ENCODE assay signal across 8 mouse cellular contexts in genomic region chr1:160792156-160792685, GRCm38 (mm10). TPM values are rescaled to one million over a fixed set of nuclear protein-coding genes. Genes with fewer than 3 reads are reported as not detected.
DNase-seq lines count a peak whose midpoint lies in the region; ATAC-seq and TF ChIP-seq lines count a peak whose summit lies in the region.

No protein-coding gene starts in this region.

- WGBS in forebrain, embryonic 15.5 days = 1% methylated on average over 48 of the region's 51 CpGs
- under 1% methylated on average over 48 of the region's 51 CpGs for WGBS in intestine, embryonic 16.5 days
- 0% methylated on average over 48 of the region's 51 CpGs for WGBS in limb, embryonic 12.5 days
- WGBS in midbrain, embryonic 10.5 days = under 1% methylated on average over 51 of the region's 51 CpGs
- under 1% methylated on average over 36 of the region's 51 CpGs for WGBS in stomach, embryonic 14.5 days

- peak overlapping the region; percentile 93 for H3K4me2 ChIP-seq in forebrain, embryonic 15.5 days (replicated peaks)
- peak overlapping the region; percentile 77 for H3K4me2 ChIP-seq in intestine, embryonic 16.5 days (ENCODE audit: low read depth, low read length)
- H3K4me2 ChIP-seq in limb, embryonic 12.5 days = peak overlapping the region; percentile 96
- H3K4me2 ChIP-seq in stomach, embryonic 14.5 days (replicated peaks; ENCODE audit: low read depth, low read length) = peak overlapping the region; percentile 95

- no peaks in the 10 kb centered on the region for H3K36me3 ChIP-seq in forebrain, embryonic 15.5 days
- no peaks in the 10 kb centered on the region for H3K36me3 ChIP-seq in intestine, embryonic 16.5 days (ENCODE audit: control insufficient read depth, insufficient read depth, low read length)
- no peaks in the 10 kb centered on the region for H3K36me3 ChIP-seq in limb, embryonic 12.5 days
- H3K36me3 ChIP-seq in midbrain, embryonic 10.5 days = no peaks in the 10 kb centered on the region
- H3K36me3 ChIP-seq in stomach, embryonic 14.5 days (ENCODE audit: control insufficient read depth, insufficient read depth, low read length) = no peaks in the 10 kb centered on the region

- no peak for TF ChIP-seq CTCF in brain, embryonic 14.5 days (IDR thresholded peaks at IDR 0.05; ENCODE audit: borderline replicate concordance, extremely low read depth, insufficient read depth, insufficient read length)

- H3K4me3 ChIP-seq in forebrain, embryonic 15.5 days = peak overlapping the region; percentile 78
- H3K4me3 ChIP-seq in intestine, embryonic 16.5 days (ENCODE audit: low read length) = peak overlapping the region; percentile 91
- peak overlapping the region; percentile 89 for H3K4me3 ChIP-seq in limb, embryonic 12.5 days (replicated peaks)
- H3K4me3 ChIP-seq in midbrain, embryonic 10.5 days = peak overlapping the region; percentile 87
- peak overlapping the region; percentile 93 for H3K4me3 ChIP-seq in stomach, embryonic 14.5 days (ENCODE audit: low read depth, low read length)

- peak; percentile 12 to 45 for DNase-seq in left cerebral cortex, adult 18-20 months (ENCODE audit: low spot score in 2 of 2)
- DNase-seq in left cerebral cortex, adult 11 months (ENCODE audit: low spot score) = no peak
- DNase-seq in brain, embryonic 14.5 days (ENCODE audit: low read depth) = peak; percentile 52
- DNase-seq in midbrain, embryonic 10.5 days (ENCODE audit: low spot score) = peak; percentile 55

- no peaks in the 10 kb centered on the region for H3K27me3 ChIP-seq in forebrain, embryonic 15.5 days
- no peaks in the 10 kb centered on the region for H3K27me3 ChIP-seq in intestine, embryonic 16.5 days (replicated peaks; ENCODE audit: control insufficient read depth, insufficient read depth, low read length)
- no peaks in the 10 kb centered on the region for H3K27me3 ChIP-seq in limb, embryonic 12.5 days
- peaks cover 10% of the 10 kb centered on the region for H3K27me3 ChIP-seq in midbrain, embryonic 10.5 days (ENCODE audit: low read depth, poor library complexity, severe bottlenecking)
- H3K27me3 ChIP-seq in stomach, embryonic 14.5 days (ENCODE audit: control insufficient read depth, insufficient read depth, low read length) = no peaks in the 10 kb centered on the region

- peaks cover 9% of the 10 kb centered on the region for H3K4me1 ChIP-seq in forebrain, embryonic 15.5 days
- no peaks in the 10 kb centered on the region for H3K4me1 ChIP-seq in intestine, embryonic 16.5 days (ENCODE audit: control insufficient read depth, insufficient read depth, low read length)
- peaks cover 10% of the 10 kb centered on the region; the same call in 1 of the 2 replicates for H3K4me1 ChIP-seq in limb, embryonic 12.5 days (replicated peaks)
- H3K4me1 ChIP-seq in midbrain, embryonic 10.5 days = peaks cover 14% of the 10 kb centered on the region
- no peaks in the 10 kb centered on the region for H3K4me1 ChIP-seq in stomach, embryonic 14.5 days (ENCODE audit: control insufficient read depth, insufficient read depth, low read length)

- H3K27ac ChIP-seq in forebrain, embryonic 15.5 days (replicated peaks) = peak overlapping the region; percentile 41; the same call in 1 of the 2 replicates
- peak overlapping the region; percentile 68 for H3K27ac ChIP-seq in intestine, embryonic 16.5 days (ENCODE audit: low read length)
- peak overlapping the region; percentile 80 for H3K27ac ChIP-seq in limb, embryonic 12.5 days
- peak overlapping the region; percentile 88 for H3K27ac ChIP-seq in midbrain, embryonic 10.5 days (replicated peaks)
- peak overlapping the region; percentile 33; the same call in 1 of the 2 replicates for H3K27ac ChIP-seq in stomach, embryonic 14.5 days (ENCODE audit: low read length)

- no peaks in the 10 kb centered on the region for H3K9me3 ChIP-seq in forebrain, embryonic 15.5 days
- H3K9me3 ChIP-seq in intestine, embryonic 16.5 days (ENCODE audit: control insufficient read depth, low read length) = no peaks in the 10 kb centered on the region
- H3K9me3 ChIP-seq in limb, embryonic 12.5 days = no peaks in the 10 kb centered on the region
- no peaks in the 10 kb centered on the region for H3K9me3 ChIP-seq in midbrain, embryonic 10.5 days (replicated peaks)
- H3K9me3 ChIP-seq in stomach, embryonic 14.5 days (ENCODE audit: control insufficient read depth, low read depth, low read length) = no peaks in the 10 kb centered on the region

- TF ChIP-seq POLR2A in brain, embryonic 14.5 days (IDR thresholded peaks at IDR 0.05; ENCODE audit: borderline replicate concordance, extremely low read depth, insufficient read depth, insufficient read length, poor library complexity, severe bottlenecking) = no peak

- H3K9ac ChIP-seq in forebrain, embryonic 15.5 days (replicated peaks) = peak overlapping the region; percentile 78
- H3K9ac ChIP-seq in intestine, embryonic 16.5 days (ENCODE audit: low read depth, low read length) = peak overlapping the region; percentile 89
- peak overlapping the region; percentile 91 for H3K9ac ChIP-seq in limb, embryonic 12.5 days (replicated peaks)
- H3K9ac ChIP-seq in stomach, embryonic 14.5 days (replicated peaks; ENCODE audit: low read depth, low read length) = peak overlapping the region; percentile 90

- peak; percentile 33; the same call in 1 of the 2 replicates for ATAC-seq in forebrain, embryonic 15.5 days (replicated peaks)
- peak; percentile 80 for ATAC-seq in intestine, embryonic 16.5 days
- peak; percentile 80 for ATAC-seq in limb, embryonic 12.5 days (ENCODE audit: insufficient number of reproducible peaks, insufficient read depth, low FRiP score, low TSS enrichment, low read depth)
- ATAC-seq in stomach, embryonic 14.5 days (ENCODE audit: insufficient number of reproducible peaks, insufficient read depth, low FRiP score, low read depth) = peak; percentile 81

RNA-seq across cellular contexts. Expression of gene Rabgap1l, which starts 0.8 kb away (rescaled TPM):
- total RNA-seq in left cerebral cortex, adult 18-20 months (2021) = 100 to 1,000 TPM; 205 to 221 TPM
- 30.4 and 40.7 TPM in 2 replicates for polyA plus RNA-seq in brain, embryonic 14.5 days (2012; rRNA removed)
- polyA plus RNA-seq in forebrain, embryonic 15.5 days (2015; fragmentation: Nextera tagmentation; extraction: Ambion mirVana) = 34.7 and 35.9 TPM in 2 replicates
- 16.7 and 18.5 TPM in 2 replicates for polyA plus RNA-seq in intestine, embryonic 16.5 days (2015; fragmentation: Nextera tagmentation; extraction: Ambion mirVana)
- 17.3 and 19.4 TPM in 2 replicates for polyA plus RNA-seq in limb, embryonic 12.5 days (2016; fragmentation: Nextera tagmentation; extraction: Ambion mirVana)
- polyA plus RNA-seq in midbrain, embryonic 10.5 days (2016; fragmentation: Nextera tagmentation; extraction: Ambion mirVana) = 6.8 and 9.5 TPM in 2 replicates
- polyA plus RNA-seq in stomach, embryonic 14.5 days (2014; fragmentation: Nextera tagmentation; extraction: Ambion mirVana) = 26.7 and 29.1 TPM in 2 replicates

Comparison
In these comparisons a context has a peak if more than half of its experiments do, and no peak if none do; other contexts are left out.
1. H3K27ac ChIP-seq: peak in every context shown above with its lines; median percentile 88 in midbrain, embryonic 10.5 days; 80 in limb, embryonic 12.5 days; 68 in intestine, embryonic 16.5 days; 41 in forebrain, embryonic 15.5 days; 33 in stomach, embryonic 14.5 days.